Mouse (Mus musculus) G1E (cell line): ENCODE data around the gene Kank2. TPM values are rescaled to one million over a fixed set of nuclear protein-coding genes. Genes with fewer than 3 reads are reported as not detected.
A peak's percentile ranks its signal among the peaks of the same experiment; 100 is the strongest.

ENCODE experiments used
- ATAC-seq: 2 replicates; pipeline ENCODE4 v1.8.0; 2016; ENCODE audit warnings: mild to moderate bottlenecking; ENCODE audit not compliant: insufficient number of reproducible peaks, poor library complexity, low FRiP score, severe bottlenecking; ENCODE audit errors: extremely low read depth
- DNase-seq: peaks from one replicate; pipeline ENCODE4 v3.0.0; 2012; ENCODE audit warnings: low spot score
- H3K27me3 ChIP-seq: 2 replicates; pipeline ENCODE4 v1.6.1; 2012; ENCODE audit warnings: mild to moderate bottlenecking, low read length, inconsistent platforms; ENCODE audit not compliant: insufficient read depth
- H3K36me3 ChIP-seq: replicated peaks from 2 replicates; pipeline ENCODE3; 2012; ENCODE audit warnings: mild to moderate bottlenecking, inconsistent platforms
- H3K4me1 ChIP-seq: 2 replicates; pipeline ENCODE4 v1.6.1; 2012; ENCODE audit warnings: low read depth, low read length, inconsistent platforms, mixed read lengths; ENCODE audit not compliant: insufficient read depth
- H3K4me3 ChIP-seq: 2 replicates; pipeline ENCODE4 v1.5.1; 2012; ENCODE audit warnings: low read depth, mild to moderate bottlenecking, inconsistent platforms, low read length, moderate library complexity, mixed read lengths
- H3K9me3 ChIP-seq: replicated peaks from 2 replicates; pipeline ENCODE4 v1.6.1; 2012; ENCODE audit warnings: inconsistent platforms
- CTCF ChIP-seq: IDR thresholded peaks from 2 replicates; pipeline ENCODE4 v1.5.1; 2012; ENCODE audit warnings: low read depth, low read length, inconsistent platforms, mixed read lengths
- GATA1 ChIP-seq: IDR thresholded peaks from 2 replicates; pipeline ENCODE4 v1.6.1; 2012; ENCODE audit warnings: borderline replicate concordance, low read length, inconsistent platforms, mixed read lengths
- GATA2 ChIP-seq: IDR thresholded peaks from 2 replicates; pipeline ENCODE4 v1.6.1; 2012; ENCODE audit warnings: low read depth, low read length, inconsistent platforms, borderline replicate concordance
- POLR2AphosphoS5 ChIP-seq: IDR thresholded peaks from 2 replicates; pipeline ENCODE4 v1.6.1; 2012; ENCODE audit warnings: low read depth, low read length, inconsistent platforms; ENCODE audit not compliant: insufficient replicate concordance
- TAL1 ChIP-seq: conservative IDR thresholded peaks from 2 replicates; pipeline ENCODE4 v1.6.1; 2012; ENCODE audit warnings: low read depth, low read length, inconsistent platforms, mixed read lengths
- polyA plus RNA-seq: library from polyadenylated mRNA; stranded (reverse); fragments of >175 nt; gene quantifications from 2 replicates; pipeline ENCODE4 v1.2.3, GENCODE M21; 2012
- total RNA-seq, 2 experiments: library from RNA; stranded (forward) in 1 of 2; stranded (reverse) in 1 of 2; fragments of 200-1000 nt in 1 of 2; fragments of >200 nt in 1 of 2; fragmentation: Nextera tagmentation in 1 of 2; gene quantifications; 2 replicates each; pipeline ENCODE4 v1.2.3; 2014 to 2017

Gene Kank2
- total and polyA plus RNA-seq, 3 experiments: under 0.01 TPM; not detected in 2

DNA sequence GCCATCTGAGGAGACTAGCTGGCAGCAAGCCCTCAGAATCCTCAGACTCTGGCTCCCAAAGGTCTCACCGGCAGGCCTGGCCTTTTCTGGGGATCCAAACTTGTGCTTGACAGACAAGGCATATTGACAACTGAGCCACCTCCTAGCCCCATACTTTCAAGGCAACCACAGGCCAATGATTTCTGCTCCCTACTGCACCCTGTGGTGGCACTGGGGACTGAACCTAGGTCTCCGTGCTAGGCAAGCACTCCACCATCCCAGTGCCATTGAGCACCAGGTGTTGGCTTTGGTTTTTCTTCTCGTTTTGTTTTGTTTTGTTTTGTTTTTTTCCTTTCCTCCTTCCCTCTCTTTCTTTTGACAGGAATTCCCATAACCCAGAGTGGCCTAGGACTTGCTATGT lies 10.0 kb upstream of the Kank2 start:
- ATAC-seq (no peak), DNase-seq (no peak)
- Histone ChIP-seq H3K9me3 (no peaks in the 10 kb centered on the region), H3K4me3 (no peak overlapping the region), H3K36me3 (no peaks in the 10 kb centered on the region), H3K4me1 (no peaks in the 10 kb centered on the region), H3K27me3 (peaks cover 27% of the 10 kb centered on the region)
- no peak for TF ChIP-seq POLR2AphosphoS5
- 0 out of 2 replicates have a peak, but pooled peaks have one; percentile 6 for TF ChIP-seq CTCF
- no peak for TF ChIP-seq TAL1
- TF ChIP-seq GATA2: no peak

DNA sequence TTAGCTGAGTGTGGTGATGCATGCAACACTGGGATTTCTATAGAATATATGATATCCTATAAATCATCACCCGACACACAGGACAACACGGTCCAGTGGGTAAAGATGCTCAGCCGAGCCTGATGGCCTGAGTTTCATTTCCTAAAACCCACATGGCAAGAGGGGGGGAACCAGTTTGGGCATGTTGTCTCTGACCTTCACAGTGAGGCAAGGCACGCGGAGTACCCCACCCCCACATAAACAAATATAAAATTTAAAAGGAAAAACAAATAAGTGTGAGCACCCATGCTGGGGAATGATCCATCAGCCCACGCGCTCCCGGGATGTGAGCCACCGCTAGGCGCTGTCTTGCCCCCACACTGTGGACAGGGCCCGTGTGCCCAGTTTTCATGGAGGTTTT lies 8.4 kb upstream of the Kank2 start:
- H3K9me3 ChIP-seq: no peaks in the 10 kb centered on the region
- TF ChIP-seq GATA2 (no peak), GATA1 (no peak), POLR2AphosphoS5 (no peak), TAL1 (no peak), CTCF (no peak)
- no peaks in the 10 kb centered on the region for H3K36me3 ChIP-seq
- H3K4me1 ChIP-seq: no peaks in the 10 kb centered on the region
- peaks cover 28% of the 10 kb centered on the region for H3K27me3 ChIP-seq
- no peak overlapping the region for H3K4me3 ChIP-seq
- ATAC-seq (no peak), DNase-seq (no peak)

DNA sequence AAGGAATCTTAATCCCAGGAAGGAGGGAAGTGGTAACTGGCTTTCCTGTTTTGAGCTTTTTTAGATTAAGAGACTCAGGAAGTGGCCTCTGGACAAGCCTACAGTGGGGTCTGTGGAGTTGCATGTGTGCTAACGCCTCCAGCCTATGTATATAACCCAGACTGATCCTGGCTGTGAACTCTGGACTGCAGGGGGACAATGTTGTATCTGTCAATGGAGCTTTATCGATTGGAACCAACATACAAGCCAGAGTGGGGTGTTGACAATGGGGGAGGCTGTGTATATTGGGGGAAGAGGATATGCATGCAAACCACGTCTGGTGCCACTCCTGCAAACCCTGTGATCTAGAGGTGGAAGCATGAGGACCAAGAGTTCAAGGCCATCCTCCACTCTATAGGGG lies 7.8 kb upstream of the Kank2 start:
- no peak for ATAC-seq
- Histone ChIP-seq H3K27me3 (peaks cover 33% of the 10 kb centered on the region), H3K36me3 (no peaks in the 10 kb centered on the region), H3K4me3 (no peak overlapping the region), H3K9me3 (no peaks in the 10 kb centered on the region), H3K4me1 (no peaks in the 10 kb centered on the region)
- TF ChIP-seq POLR2AphosphoS5 (no peak), CTCF (no peak), GATA1 (no peak), GATA2 (no peak), TAL1 (no peak)
- DNase-seq: no peak

DNA sequence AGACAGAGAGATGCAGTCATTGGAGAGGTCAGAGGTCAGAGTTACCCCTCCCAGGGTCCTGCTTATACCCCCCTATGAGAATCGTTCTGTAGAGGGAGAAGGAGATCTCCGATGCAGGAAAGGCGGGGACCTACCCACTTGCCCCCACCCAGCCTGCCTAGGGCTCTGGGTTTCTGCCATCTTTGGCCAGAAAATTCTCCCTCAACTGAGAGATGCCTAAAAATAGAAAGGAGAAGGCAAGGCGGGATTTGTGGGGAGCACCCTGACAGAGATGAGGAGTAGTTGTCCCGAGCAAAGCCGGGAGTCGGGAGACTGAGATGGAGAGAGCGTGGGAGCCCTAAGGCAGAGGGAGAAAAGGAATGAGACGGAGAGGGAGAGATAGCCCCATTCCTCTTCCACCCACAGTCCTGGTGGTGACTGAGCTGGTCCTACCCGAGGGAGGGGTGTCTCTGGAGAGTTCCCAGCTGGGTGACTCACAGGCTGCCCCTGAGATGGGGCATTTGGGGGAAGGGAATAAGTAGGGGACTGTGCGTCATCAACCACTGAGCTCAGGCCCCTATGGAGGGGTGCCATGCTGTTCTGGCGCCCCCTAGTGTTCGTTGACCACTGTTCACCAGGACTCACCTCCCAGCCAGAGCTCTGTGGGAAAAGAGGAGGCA lies 5.6 kb upstream of the Kank2 start:
- peaks cover 33% of the 10 kb centered on the region for H3K27me3 ChIP-seq
- no peaks in the 10 kb centered on the region for H3K4me1 ChIP-seq
- no peak overlapping the region for H3K4me3 ChIP-seq
- ATAC-seq (peak; percentile 49), DNase-seq (peak; percentile 76)
- H3K9me3 ChIP-seq: no peaks in the 10 kb centered on the region
- no peaks in the 10 kb centered on the region for H3K36me3 ChIP-seq
- TF ChIP-seq GATA2 (no peak), CTCF (peak; percentile 65)

DNA sequence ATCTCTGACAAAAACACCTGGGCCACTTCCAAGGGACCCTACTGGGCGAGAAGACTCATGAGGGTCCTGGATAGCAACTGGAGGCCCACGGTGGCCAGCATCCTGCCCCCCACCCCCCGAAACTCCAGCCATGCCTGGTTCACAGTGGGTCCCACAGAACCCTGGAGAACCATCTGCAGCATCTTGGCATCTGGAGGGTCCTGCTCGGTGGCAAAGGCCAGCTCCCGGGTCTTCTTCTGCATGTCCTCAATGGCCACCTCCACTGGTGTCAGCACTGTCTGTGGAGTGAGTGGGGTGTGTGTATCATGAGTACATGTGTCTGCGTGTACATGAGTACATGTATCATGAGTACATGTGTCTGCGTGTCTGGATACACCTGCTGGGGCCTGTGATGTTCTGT lies 3.0 kb upstream of the Kank2 start:
- no peak overlapping the region for H3K4me3 ChIP-seq
- DNase-seq (no peak), ATAC-seq (no peak)
- TF ChIP-seq GATA1 (no peak), CTCF (no peak), GATA2 (no peak), POLR2AphosphoS5 (no peak), TAL1 (no peak)
- no peaks in the 10 kb centered on the region for H3K9me3 ChIP-seq
- H3K27me3 ChIP-seq: peaks cover 57% of the 10 kb centered on the region
- peaks cover 11% of the 10 kb centered on the region for H3K4me1 ChIP-seq
- no peaks in the 10 kb centered on the region for H3K36me3 ChIP-seq

DNA sequence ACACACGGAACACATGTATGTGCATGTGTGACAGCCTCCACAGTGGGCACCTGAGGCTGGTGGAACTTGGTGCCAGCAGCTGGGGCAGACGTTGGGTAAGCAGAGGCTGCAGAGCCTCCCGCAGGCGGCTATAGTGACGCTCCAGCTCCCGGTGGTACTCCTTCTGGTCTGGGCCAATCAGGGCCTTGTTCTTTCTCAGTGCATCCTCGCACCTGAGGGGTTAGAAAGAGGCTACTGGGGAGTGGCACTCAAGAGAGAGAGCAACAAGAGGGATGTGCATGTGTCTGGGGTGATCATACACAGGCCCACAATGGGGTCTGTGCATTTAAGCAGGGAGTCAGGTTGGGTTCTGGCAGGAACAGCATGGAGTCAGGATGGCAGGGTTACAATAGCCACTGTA lies 2.6 kb upstream of the Kank2 start:
- Histone ChIP-seq H3K4me3 (no peak overlapping the region), H3K9me3 (no peaks in the 10 kb centered on the region), H3K27me3 (peaks cover 61% of the 10 kb centered on the region), H3K36me3 (no peaks in the 10 kb centered on the region), H3K4me1 (peaks cover 11% of the 10 kb centered on the region)
- TF ChIP-seq GATA2: no peak
- no peak for TF ChIP-seq GATA1
- TF ChIP-seq TAL1: no peak
- no peak for TF ChIP-seq POLR2AphosphoS5
- no peak for TF ChIP-seq CTCF
- ATAC-seq (no peak), DNase-seq (no peak)
